Mouse (Mus musculus) lung, postnatal 0 days (tissue): Measurements from ENCODE around the gene Gm37240. TPM values are rescaled to one million over a fixed set of nuclear protein-coding genes. Genes with fewer than 3 reads are reported as not detected.

Experiments used
- ATAC-seq: fragments of 200-750 bp; cut with Nextera tagmentation; 2 replicates; pipeline ENCODE4 v1.8.0; 2017; ENCODE audit warnings: moderate library complexity
- DNase-seq: peaks from one replicate; pipeline ENCODE4 v3.0.0-alpha.2; 2016; ENCODE audit warnings: low spot score
- H3K27ac ChIP-seq: fragments of 300-500 bp; sonication (generic); 2 replicates; pipeline ENCODE4 v1.5.1; 2014; ENCODE audit warnings: antibody characterized with exemption, mild to moderate bottlenecking, low read length, mixed read lengths
- H3K27me3 ChIP-seq: fragments of 300-500 bp; sonication (generic); replicated peaks from 2 replicates; pipeline ENCODE4 v1.6.1; 2014; ENCODE audit warnings: low read length, mixed read lengths; ENCODE audit not compliant: insufficient read depth
- H3K36me3 ChIP-seq: fragments of 300-500 bp; sonication (generic); 2 replicates; pipeline ENCODE4 v1.6.1; 2014; ENCODE audit warnings: low read length, mixed read lengths; ENCODE audit not compliant: insufficient read depth
- H3K4me1 ChIP-seq: fragments of 300-500 bp; sonication (generic); 2 replicates; pipeline ENCODE4 v1.6.1; 2014; ENCODE audit warnings: antibody characterized with exemption, low read depth, low read length, mixed read lengths; ENCODE audit not compliant: insufficient read depth
- H3K4me2 ChIP-seq: fragments of 300-500 bp; sonication (generic); replicated peaks from 2 replicates; pipeline ENCODE4 v1.6.1; 2014; ENCODE audit warnings: low read depth, mild to moderate bottlenecking, low read length, moderate library complexity, mixed read lengths
- H3K4me3 ChIP-seq: fragments of 300-500 bp; sonication (generic); 2 replicates; pipeline ENCODE4 v1.5.1; 2014; ENCODE audit warnings: low read depth, low read length
- H3K9ac ChIP-seq: fragments of 300-500 bp; sonication (generic); replicated peaks from 2 replicates; pipeline ENCODE4 v1.6.1; 2014; ENCODE audit warnings: low read depth, mild to moderate bottlenecking
- H3K9me3 ChIP-seq: fragments of 300-500 bp; sonication (generic); 2 replicates; pipeline ENCODE4 v1.6.1; 2016; ENCODE audit warnings: low read length, mixed read lengths
- CTCF ChIP-seq: IDR thresholded peaks from 2 replicates; pipeline ENCODE4 v1.5.1; 2016; ENCODE audit warnings: antibody characterized with exemption, mild to moderate bottlenecking
- EP300 ChIP-seq: IDR thresholded peaks from 2 replicates; pipeline ENCODE4 v1.6.1; 2016; ENCODE audit warnings: antibody characterized with exemption, mild to moderate bottlenecking, control low read depth
- WGBS: fragments of 180-500 bp; shearing (Covaris S2); extraction: QIAGEN DNeasy Blood & Tissue Kit; methylation state at CpG from one replicate; pipeline ENCODE4 v1.1.7; 2014; 5-methylcytosine and 5-hydroxymethylcytosine counted together
- polyA plus RNA-seq: library from polyadenylated mRNA; unstranded; fragments of >200 nt; fragmentation: Nextera tagmentation; extraction: Ambion mirVana; gene quantifications from 2 replicates; pipeline ENCODE4 v1.2.1, GENCODE M21; 2015

Gene Gm37240
- polyA plus RNA-seq, 1 experiment from 2014 or later: 8.9 TPM

GRCm38 (mm10) chr3:84482121-84482520, 1405.2 kb downstream of the Gm37240 start:
- ATAC-seq: no peak
- 85% methylated on average over 6 of the region's 6 CpGs for WGBS

DNA sequence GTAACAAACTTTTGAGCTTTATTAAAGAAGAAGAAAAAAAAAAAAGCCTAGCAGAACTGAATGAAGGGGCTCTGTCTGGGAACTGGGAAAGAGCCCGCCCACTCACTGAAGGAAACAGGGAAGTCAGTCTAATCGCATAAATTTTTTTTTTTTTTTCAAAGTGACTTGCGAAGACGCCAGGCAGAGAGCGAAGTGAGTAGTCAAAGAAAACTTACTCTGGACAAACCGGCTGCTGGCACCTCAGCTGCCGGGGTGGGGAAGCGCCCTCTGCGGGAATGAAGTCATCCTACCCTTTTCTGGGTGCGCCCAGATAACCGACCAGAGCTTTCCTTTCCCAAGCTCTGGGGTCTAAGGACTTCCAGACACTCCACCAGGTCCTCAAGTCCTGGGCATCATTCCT, 1406.2 kb downstream of the Gm37240 start:
- H3K27ac ChIP-seq: peak overlapping the region; percentile 76
- peak; percentile 9; the same call in 1 of the 2 replicates for ATAC-seq
- DNase-seq: peak; percentile 91
- H3K36me3 ChIP-seq: no peaks in the 10 kb centered on the region
- 0 out of 2 replicates have a peak, but pooled peaks cover 4% of the 10 kb centered on the region for H3K4me1 ChIP-seq
- peak overlapping the region; percentile 39; the same call in 1 of the 2 replicates for H3K9ac ChIP-seq
- TF ChIP-seq CTCF (peak; percentile 64), EP300 (no peak)
- no peaks in the 10 kb centered on the region for H3K9me3 ChIP-seq
- 0 out of 2 replicates have a peak, but pooled peaks cover 6% of the 10 kb centered on the region for H3K27me3 ChIP-seq
- H3K4me3 ChIP-seq: peak overlapping the region; percentile 63
- WGBS: 7% methylated on average over 11 of the region's 11 CpGs
- H3K4me2 ChIP-seq: peak overlapping the region; percentile 96

More at GRCm38 (mm10) chr3:84482121-84482520, 1405.2 kb downstream of the Gm37240 start:
- TF ChIP-seq CTCF (no peak), EP300 (no peak)
- no peak overlapping the region for H3K4me2 ChIP-seq
- DNase-seq: no peak
- 0 out of 2 replicates have a peak, but pooled peaks cover 4% of the 10 kb centered on the region for H3K4me1 ChIP-seq
- 0 out of 2 replicates have a peak, but pooled peaks cover 6% of the 10 kb centered on the region for H3K27me3 ChIP-seq
- no peaks in the 10 kb centered on the region for H3K36me3 ChIP-seq
- no peak overlapping the region for H3K9ac ChIP-seq
- H3K9me3 ChIP-seq: no peaks in the 10 kb centered on the region
- peak overlapping the region; percentile 39; the same call in 1 of the 2 replicates for H3K27ac ChIP-seq
- H3K4me3 ChIP-seq: no peak overlapping the region

GRCm38 (mm10) chr3:84480006-84480897, 1407.1 kb downstream of the Gm37240 start, which contains the start of gene Fhdc1:
TSS of gene Fhdc1 (minus strand) at chr3:84480429.
- peak within 1 kb of the TSS; percentile 96 for H3K4me2 ChIP-seq
- peak within 1 kb of the TSS; percentile 63 for H3K4me3 ChIP-seq
- H3K36me3 ChIP-seq: no peaks in the 10 kb centered on the region
- H3K27ac ChIP-seq: peak within 1 kb of the TSS; percentile 76
- H3K4me1 ChIP-seq: 0 out of 2 replicates have a peak, but pooled peaks cover 4% of the 10 kb centered on the region
- ATAC-seq (peak; percentile 81), DNase-seq (peak; percentile 89)
- H3K27me3 ChIP-seq: 0 out of 2 replicates have a peak, but pooled peaks cover 6% of the 10 kb centered on the region
- H3K9me3 ChIP-seq: no peaks in the 10 kb centered on the region
- WGBS: 0% methylated on average over 61 of the region's 82 CpGs
- TF ChIP-seq CTCF (peak; percentile 47), EP300 (no peak)
- H3K9ac ChIP-seq: peak within 1 kb of the TSS; percentile 39

- 2% methylated on average over 60 of the region's 61 CpGs for WGBS
- Histone ChIP-seq H3K9me3 (no peaks in the 10 kb centered on the region), H3K36me3 (no peaks in the 10 kb centered on the region), H3K9ac (peak overlapping the region; percentile 39), H3K4me2 (peak overlapping the region; percentile 96), H3K4me3 (peak overlapping the region; percentile 63), H3K4me1 (0 out of 2 replicates have a peak, but pooled peaks cover 4% of the 10 kb centered on the region), H3K27ac (peak overlapping the region; percentile 76), H3K27me3 (0 out of 2 replicates have a peak, but pooled peaks cover 6% of the 10 kb centered on the region)
- ATAC-seq (peak; percentile 45), DNase-seq (peak; percentile 77)
- TF ChIP-seq CTCF (no peak), EP300 (no peak)
Observed at GRCm38 (mm10) chr3:84479293-84480005, 1407.9 kb downstream of the Gm37240 start.

GRCm38 (mm10) chr3:84478896-84479292, 1408.4 kb downstream of the Gm37240 start:
- H3K27ac ChIP-seq: peak overlapping the region; percentile 76; the same call in 1 of the 2 replicates
- DNase-seq: peak; percentile 59
- peak overlapping the region; percentile 63 for H3K4me3 ChIP-seq
- no peaks in the 10 kb centered on the region for H3K9me3 ChIP-seq
- no peak for ATAC-seq
- no peaks in the 10 kb centered on the region for H3K36me3 ChIP-seq
- 0 out of 2 replicates have a peak, but pooled peaks cover 6% of the 10 kb centered on the region for H3K27me3 ChIP-seq
- peak overlapping the region; percentile 39 for H3K9ac ChIP-seq
- peak overlapping the region; percentile 96 for H3K4me2 ChIP-seq
- WGBS: 8% methylated on average over 12 of the region's 12 CpGs
- TF ChIP-seq EP300: no peak
- TF ChIP-seq CTCF: no peak
- 0 out of 2 replicates have a peak, but pooled peaks cover 4% of the 10 kb centered on the region for H3K4me1 ChIP-seq
